Mouse (Mus musculus) large intestine, adult 2 months (tissue): ENCODE results near the gene AU021092. TPM values are rescaled to one million over a fixed set of nuclear protein-coding genes. Genes with fewer than 3 reads are reported as not detected.
A peak's percentile ranks its signal among the peaks of the same experiment; 100 is the strongest.

Experiments used
- DNase-seq: peaks from one replicate; pipeline ENCODE4 v3.0.0-alpha.2; 2012; ENCODE audit warnings: low read depth, low spot score
- WGBS: fragments of 180-500 bp; shearing (Covaris S2); methylation state at CpG from one replicate; pipeline ENCODE4 v1.1.7; 2018; 5-methylcytosine and 5-hydroxymethylcytosine counted together
- polyA plus RNA-seq: library from polyadenylated mRNA; depleted of rRNA; stranded (reverse); fragments of >200 nt; gene quantifications from 2 replicates; pipeline ENCODE4 v1.2.3, GENCODE M21; 2012

The AU021092 gene
- polyA plus RNA-seq, 1 experiment: 5.0 TPM

- WGBS: 66% methylated on average over 5 of the region's 5 CpGs
- DNase-seq: no peak
Measured at GRCm38 (mm10) chr16:5217341-5218133, 4.6 kb downstream of the AU021092 start.

GRCm38 (mm10) chr16:5216686-5217085, 5.4 kb downstream of the AU021092 start:
- no peak for DNase-seq
- 27% methylated on average over 6 of the region's 6 CpGs for WGBS

GRCm38 (mm10) chr16:5214126-5214525, 8.0 kb downstream of the AU021092 start:
- no peak for DNase-seq
- WGBS: 87% methylated on average over 2 of the region's 2 CpGs

- no peak for DNase-seq
- WGBS: 79% methylated on average over 3 of the region's 3 CpGs
Measured at GRCm38 (mm10) chr16:5212150-5212549, 9.9 kb downstream of the AU021092 start.

GRCm38 (mm10) chr16:5210365-5210764, 11.7 kb downstream of the AU021092 start:
- no peak for DNase-seq
- WGBS: 64% methylated on average over 2 of the region's 2 CpGs

- 69% methylated on average over 5 of the region's 5 CpGs for WGBS
Measured at GRCm38 (mm10) chr16:5206051-5206450, 16.0 kb downstream of the AU021092 start.

GRCm38 (mm10) chr16:5205431-5205970, 16.6 kb downstream of the AU021092 start:
- 88% methylated on average over 5 of the region's 5 CpGs for WGBS
- DNase-seq: no peak

More at GRCm38 (mm10) chr16:5206051-5206450, 16.0 kb downstream of the AU021092 start:
- no peak for DNase-seq

- 3% methylated on average over 40 of the region's 40 CpGs for WGBS
- DNase-seq: peak; percentile 48
Measured at GRCm38 (mm10) chr16:5203668-5204433, 18.2 kb downstream of the AU021092 start, which contains the start of gene Nagpa. Gene Nagpa, minus strand, starts transcription at chr16:5204012.

- no peak for DNase-seq
- 2% methylated on average over 36 of the region's 36 CpGs for WGBS
Measured at GRCm38 (mm10) chr16:5203200-5203599, 18.9 kb downstream of the AU021092 start.

GRCm38 (mm10) chr16:5202681-5203080, 19.4 kb downstream of the AU021092 start:
- WGBS: 11% methylated on average over 4 of the region's 4 CpGs
- DNase-seq: no peak

GRCm38 (mm10) chr16:5195080-5195479, 27.0 kb downstream of the AU021092 start:
- WGBS: 34% methylated on average over 6 of the region's 6 CpGs
- no peak for DNase-seq

GRCm38 (mm10) chr16:5186234-5186633, 35.9 kb downstream of the AU021092 start:
- no peak for DNase-seq
- WGBS: 62% methylated on average over 7 of the region's 7 CpGs

- 36% methylated on average over 7 of the region's 7 CpGs for WGBS
Measured at GRCm38 (mm10) chr16:5185691-5186090, 36.4 kb downstream of the AU021092 start.

GRCm38 (mm10) chr16:5184956-5185355, 37.1 kb downstream of the AU021092 start:
- 71% methylated on average over 5 of the region's 5 CpGs for WGBS
- DNase-seq: no peak

More at GRCm38 (mm10) chr16:5185691-5186090, 36.4 kb downstream of the AU021092 start:
- DNase-seq: no peak

GRCm38 (mm10) chr16:5184101-5184500, 38.0 kb downstream of the AU021092 start:
- 54% methylated on average over 8 of the region's 8 CpGs for WGBS

GRCm38 (mm10) chr16:5183310-5183975, 38.7 kb downstream of the AU021092 start:
- no peak for DNase-seq
- WGBS: 82% methylated on average over 18 of the region's 18 CpGs

More at GRCm38 (mm10) chr16:5184101-5184500, 38.0 kb downstream of the AU021092 start:
- DNase-seq: no peak

- no peak for DNase-seq
- 87% methylated on average over 6 of the region's 6 CpGs for WGBS
Measured at GRCm38 (mm10) chr16:5172636-5173035, 49.5 kb downstream of the AU021092 start.

- 68% methylated on average over 5 of the region's 5 CpGs for WGBS
- no peak for DNase-seq
Measured at GRCm38 (mm10) chr16:5168829-5169228, 53.3 kb downstream of the AU021092 start.

GRCm38 (mm10) chr16:5168038-5168437, 54.1 kb downstream of the AU021092 start:
- WGBS: 83% methylated on average over 2 of the region's 2 CpGs
- no peak for DNase-seq

- 69% methylated on average over 6 of the region's 6 CpGs for WGBS
- DNase-seq: no peak
Measured at GRCm38 (mm10) chr16:5164327-5164726, 57.8 kb downstream of the AU021092 start.
